Mouse (Mus musculus): ENCODE data around the gene Prkab1. TPM values are rescaled to one million over a fixed set of nuclear protein-coding genes. Genes with fewer than 3 reads are reported as not detected.

The Prkab1 gene
- total and polyA plus RNA-seq, 3 experiments: 109 to 175 TPM; not detected in 1

- no peak for DNase-seq (ENCODE audit: low read depth, low spot score)
- Histone ChIP-seq H3K36me3 (ENCODE audit: control insufficient read depth in 1 of 2, insufficient read depth in 2 of 2, low read length in 2 of 2) (peaks cover 5 to 7% of the 10 kb centered on the region in 2 experiments; a peak in 3 of 4 replicates), H3K4me3 (ENCODE audit: control insufficient read depth in 1 of 2, insufficient read depth in 1 of 2, low read depth in 2 of 2, low read length in 2 of 2) (no peak overlapping the region), H3K4me1 (ENCODE audit: control insufficient read depth in 1 of 2, insufficient read depth in 2 of 2, low read length in 2 of 2) (peaks cover 0 to 2% of the 10 kb centered on the region in 2 experiments; a peak in 1 of 4 replicates), H3K27me3 (ENCODE audit: control insufficient read depth in 1 of 2, insufficient read depth in 2 of 2, low read length in 2 of 2) (no peaks in the 10 kb centered on the region), H3K9ac (ENCODE audit: control insufficient read depth, low read depth, low read length, poor library complexity, severe bottlenecking) (no peak overlapping the region), H3K27ac (ENCODE audit: control insufficient read depth, low read depth, low read length) (no peak overlapping the region), H3K79me2 (ENCODE audit: control insufficient read depth, insufficient read depth, low read length, poor library complexity) (no peaks in the 10 kb centered on the region), H3K9me3 (replicated peaks; ENCODE audit: insufficient read depth, low read length) (no peaks in the 10 kb centered on the region)
- TF ChIP-seq ZC3H11A (IDR thresholded peaks at IDR 0.05; ENCODE audit: low read depth, low read length) (no peak), TBP (IDR thresholded peaks at IDR 0.05; ENCODE audit: low read depth, low read length) (no peak), RCOR1 (IDR thresholded peaks at IDR 0.05; ENCODE audit: low read depth, low read length) (no peak), E2F4 (IDR thresholded peaks at IDR 0.05; ENCODE audit: borderline replicate concordance, low read depth, low read length) (no peak), USF2 (IDR thresholded peaks at IDR 0.05; ENCODE audit: borderline replicate concordance in 1 of 2, insufficient read depth in 1 of 2, low read depth in 1 of 2, low read length in 2 of 2) (no peak), ZKSCAN1 (IDR thresholded peaks at IDR 0.05; ENCODE audit: low read depth, low read length) (no peak), MYB (IDR thresholded peaks at IDR 0.05; ENCODE audit: low read depth, low read length) (no peak), MXI1 (IDR thresholded peaks at IDR 0.05; ENCODE audit: low read depth, low read length) (no peak), GABPA (IDR thresholded peaks at IDR 0.05; ENCODE audit: low read depth, low read length) (no peak), MAX (IDR thresholded peaks at IDR 0.05; ENCODE audit: low read length) (no peak), BHLHE40 (IDR thresholded peaks at IDR 0.05; ENCODE audit: borderline replicate concordance, low read depth, low read length) (no peak), CTCF (IDR thresholded peaks at IDR 0.05 in 2 of 3, conservative IDR thresholded peaks at IDR 0.05 in 1 of 3; ENCODE audit: control insufficient read depth in 1 of 3, insufficient read depth in 1 of 3, low read depth in 2 of 3, low read length in 3 of 3, poor library complexity in 1 of 3, severe bottlenecking in 1 of 3) (no peak), CHD2 (IDR thresholded peaks at IDR 0.05; ENCODE audit: low read length) (no peak), SMC3 (IDR thresholded peaks at IDR 0.05; ENCODE audit: low read depth, low read length) (no peak), ELF1 (IDR thresholded peaks at IDR 0.05; ENCODE audit: low read depth, low read length) (no peak), EP300 (IDR thresholded peaks at IDR 0.05; ENCODE audit: low read depth in 1 of 2, low read length in 2 of 2) (no peak), GATA1 (IDR thresholded peaks at IDR 0.05; ENCODE audit: low read depth, low read length) (no peak)
Measured at GRCm38 (mm10) chr5:115985101-115985500, 39.2 kb downstream of the Prkab1 start.

- Histone ChIP-seq H3K4me3 (ENCODE audit: control insufficient read depth in 1 of 2, insufficient read depth in 1 of 2, low read depth in 2 of 2, low read length in 2 of 2) (no peak overlapping the region), H3K79me2 (ENCODE audit: control insufficient read depth, insufficient read depth, low read length, poor library complexity) (no peaks in the 10 kb centered on the region), H3K27me3 (ENCODE audit: control insufficient read depth in 1 of 2, insufficient read depth in 2 of 2, low read length in 2 of 2) (no peaks in the 10 kb centered on the region), H3K27ac (ENCODE audit: control insufficient read depth, low read depth, low read length) (no peak overlapping the region), H3K36me3 (ENCODE audit: control insufficient read depth in 1 of 2, insufficient read depth in 2 of 2, low read length in 2 of 2) (peaks cover 5 to 7% of the 10 kb centered on the region in 2 experiments; a peak in 3 of 4 replicates), H3K9ac (ENCODE audit: control insufficient read depth, low read depth, low read length, poor library complexity, severe bottlenecking) (no peak overlapping the region), H3K9me3 (replicated peaks; ENCODE audit: insufficient read depth, low read length) (no peaks in the 10 kb centered on the region), H3K4me1 (ENCODE audit: control insufficient read depth in 1 of 2, insufficient read depth in 2 of 2, low read length in 2 of 2) (peaks cover 0 to 2% of the 10 kb centered on the region in 2 experiments; a peak in 1 of 4 replicates)
- DNase-seq (ENCODE audit: low read depth, low spot score): no peak
- TF ChIP-seq SMC3 (IDR thresholded peaks at IDR 0.05; ENCODE audit: low read depth, low read length) (no peak), MXI1 (IDR thresholded peaks at IDR 0.05; ENCODE audit: low read depth, low read length) (no peak), USF2 (IDR thresholded peaks at IDR 0.05; ENCODE audit: borderline replicate concordance in 1 of 2, insufficient read depth in 1 of 2, low read depth in 1 of 2, low read length in 2 of 2) (no peak), TAL1 (IDR thresholded peaks at IDR 0.05; ENCODE audit: low read length) (no peak), NELFE (IDR thresholded peaks at IDR 0.05; ENCODE audit: low read depth, low read length) (no peak), E2F4 (IDR thresholded peaks at IDR 0.05; ENCODE audit: borderline replicate concordance, low read depth, low read length) (no peak)
Measured at GRCm38 (mm10) chr5:115984392-115984791, 39.9 kb downstream of the Prkab1 start.
